Mouse (Mus musculus) CH12.LX (cell line): Measurements from ENCODE around the gene Sema3b.

Experiments used
- CTCF ChIP-seq, 2 experiments: IDR thresholded peaks in 1 of 2; conservative IDR thresholded peaks in 1 of 2; 2 replicates each; pipeline ENCODE4 v1.5.1; 2011 to 2012; ENCODE audit warnings: low read depth in 2 of 2, low read length in 2 of 2, improper control_type of control experiment in 1 of 2, inconsistent platforms in 1 of 2, mild to moderate bottlenecking in 1 of 2, moderate library complexity in 1 of 2
- E2F4 ChIP-seq: IDR thresholded peaks from 2 replicates; pipeline ENCODE4 v1.6.1; 2011; ENCODE audit warnings: low read depth, low read length, improper control_type of control experiment; ENCODE audit not compliant: insufficient replicate concordance
- ETS1 ChIP-seq: conservative IDR thresholded peaks from 2 replicates; pipeline ENCODE4 v1.6.1; 2012; ENCODE audit warnings: low read depth, mild to moderate bottlenecking, inconsistent platforms, low read length, improper control_type of control experiment, moderate library complexity
- MAFK ChIP-seq: IDR thresholded peaks from 2 replicates; pipeline ENCODE4 v1.6.1; 2011; ENCODE audit warnings: low read length, improper control_type of control experiment; ENCODE audit not compliant: insufficient replicate concordance
- MAX ChIP-seq: IDR thresholded peaks from 2 replicates; pipeline ENCODE4 v1.6.1; 2011; ENCODE audit warnings: low read length, improper control_type of control experiment
- POLR2A ChIP-seq: IDR thresholded peaks from 2 replicates; pipeline ENCODE4 v1.6.1; 2011; ENCODE audit warnings: low read depth, mild to moderate bottlenecking, improper control_type of control experiment, low read length
- ZC3H11A ChIP-seq: IDR thresholded peaks from 2 replicates; pipeline ENCODE4 v1.6.1; 2012; ENCODE audit warnings: low read depth, mild to moderate bottlenecking, inconsistent platforms, low read length, improper control_type of control experiment

GRCm38 (mm10) chr9:107620954-107621353 lies 11.9 kb upstream of the Sema3b start:
- no peak for TF ChIP-seq POLR2A
- TF ChIP-seq CTCF (conservative IDR thresholded peaks at IDR 0.05 in 1 of 2, IDR thresholded peaks at IDR 0.05 in 1 of 2; ENCODE audit: low read depth in 2 of 2, low read length in 2 of 2) = no peak
- TF ChIP-seq MAX = no peak
- no peak for TF ChIP-seq ZC3H11A
- no peak for TF ChIP-seq E2F4
- TF ChIP-seq ETS1 = no peak
- no peak for TF ChIP-seq MAFK
